Mouse (Mus musculus) ES-E14 (cell line): ENCODE results near the gene Zfp385a.

ENCODE experiments used
- CHD2 ChIP-seq: IDR thresholded peaks from 2 replicates; pipeline ENCODE4 v1.6.1; 2014; ENCODE audit warnings: mild to moderate bottlenecking, low read depth, low read length, inconsistent platforms
- MAFK ChIP-seq: IDR thresholded peaks from 2 replicates; pipeline ENCODE4 v1.6.1; 2014; ENCODE audit warnings: mild to moderate bottlenecking, low read depth, low read length, inconsistent platforms; ENCODE audit not compliant: insufficient read depth
- ZC3H11A ChIP-seq: IDR thresholded peaks from 2 replicates; pipeline ENCODE4 v1.6.1; 2012; ENCODE audit warnings: low read depth, mild to moderate bottlenecking, inconsistent platforms, low read length, borderline replicate concordance
- ZNF384 ChIP-seq: IDR thresholded peaks from 2 replicates; pipeline ENCODE4 v1.6.1; 2012; ENCODE audit warnings: low read depth, low read length, inconsistent platforms

DNA sequence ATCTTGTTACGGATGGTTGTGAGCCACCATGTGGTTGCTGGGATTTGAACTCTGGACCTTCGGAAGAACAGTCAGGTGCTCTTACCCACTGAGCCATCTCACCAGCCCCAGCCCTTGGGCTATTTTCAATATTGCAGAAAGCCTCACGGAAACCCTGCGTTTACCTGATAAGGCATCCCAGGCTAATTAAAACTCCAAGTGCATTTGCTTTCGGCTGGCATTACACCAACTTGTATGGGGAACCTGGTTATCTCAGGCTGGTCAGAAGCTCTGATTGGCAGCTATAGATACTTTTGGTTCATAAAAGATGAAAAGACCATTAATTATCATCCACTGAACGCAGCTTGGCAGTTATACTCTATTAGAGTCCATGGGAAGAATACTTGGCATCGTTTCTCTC lies 22.4 kb upstream of the Zfp385a start:
- TF ChIP-seq MAFK (no peak), ZC3H11A (no peak), CHD2 (no peak), ZNF384 (no peak)
